Mouse (Mus musculus): ENCODE data around the gene Casp3.

DNA sequence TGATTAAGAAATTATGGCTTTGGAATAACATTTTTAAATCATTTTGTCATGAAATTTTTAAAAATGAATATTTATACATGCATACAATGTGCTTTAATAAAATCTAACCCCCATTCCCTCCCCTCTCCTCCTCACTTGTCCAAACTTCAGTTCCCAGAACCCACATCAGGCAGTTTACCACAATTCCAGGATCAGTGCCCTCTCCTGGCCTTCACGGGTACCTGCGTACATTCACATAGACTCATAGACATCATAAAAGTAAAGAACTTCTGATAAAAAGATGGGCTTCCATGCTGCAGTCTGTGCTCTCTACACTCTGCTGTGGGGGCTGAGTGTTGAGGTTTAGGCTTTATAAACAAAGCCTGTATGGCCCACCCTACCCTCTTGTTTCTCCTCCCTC, 48.1 kb upstream of the Casp3 start:
- TF ChIP-seq CTCF (IDR thresholded peaks at IDR 0.05; ENCODE audit: insufficient read depth, low read depth, low read length) (no peak), POLR2A (IDR thresholded peaks at IDR 0.05; ENCODE audit: insufficient read depth, low read depth, low read length) (no peak)

All from olfactory bulb, adult 2 months (tissue).